Mouse (Mus musculus): ENCODE measurements around the gene Galnt15. TPM values are rescaled to one million over a fixed set of nuclear protein-coding genes. Genes with fewer than 3 reads are reported as not detected.

The Galnt15 gene
- polyA plus RNA-seq, 1 experiment: not detected

DNA sequence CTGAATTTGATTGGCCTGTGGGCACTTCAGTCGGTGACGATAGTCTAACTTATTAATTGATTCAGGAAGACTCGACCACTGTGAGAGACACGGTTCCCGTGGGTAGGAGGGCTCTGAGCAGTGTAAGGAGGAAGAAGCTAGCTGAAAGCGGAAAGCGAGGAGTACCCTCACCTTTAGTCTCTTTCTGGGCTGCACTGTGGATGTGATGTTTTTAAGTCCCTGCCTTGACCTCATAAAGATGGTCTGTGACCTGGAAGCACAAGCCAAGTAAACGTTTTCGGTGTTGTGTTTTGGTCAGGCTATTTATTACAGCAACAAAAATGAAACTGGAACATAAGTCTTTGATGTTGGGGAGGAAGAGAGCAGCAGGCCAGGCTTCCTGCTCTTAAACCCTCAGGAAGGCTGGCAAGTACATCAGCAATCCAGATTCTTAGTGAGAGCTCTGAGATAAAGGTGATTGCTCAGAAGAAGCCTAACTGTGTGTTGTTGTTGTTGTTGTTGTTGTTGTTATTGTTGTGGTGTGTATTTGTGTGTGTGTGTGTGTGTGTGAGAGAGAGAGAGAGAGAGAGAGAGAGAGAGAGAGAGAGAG lies 23.0 kb upstream of the Galnt15 start:
- Histone ChIP-seq H3K9ac (ENCODE audit: low read depth, poor library complexity, severe bottlenecking) (no peak overlapping the region), H3K9me3 (replicated peaks; ENCODE audit: control insufficient read depth, insufficient read depth, low read length, poor library complexity, severe bottlenecking) (no peaks in the 10 kb centered on the region), H3K4me3 (ENCODE audit: low read depth, low read length) (no peak overlapping the region), H3K27me3 (ENCODE audit: control insufficient read depth, insufficient read depth, low read length, poor library complexity, severe bottlenecking) (no peaks in the 10 kb centered on the region), H3K36me3 (ENCODE audit: control insufficient read depth, insufficient read depth, low read length, poor library complexity, severe bottlenecking) (no peaks in the 10 kb centered on the region), H3K4me1 (ENCODE audit: control insufficient read depth, insufficient read depth, low read length) (no peaks in the 10 kb centered on the region), H3K27ac (ENCODE audit: insufficient read depth, low read length) (no peak overlapping the region)
- TF ChIP-seq CTCF (IDR thresholded peaks at IDR 0.05; ENCODE audit: low read depth, low read length) (no peak), EP300 (IDR thresholded peaks at IDR 0.05; ENCODE audit: insufficient read depth, low read depth, low read length) (no peak), POLR2A (IDR thresholded peaks at IDR 0.05; ENCODE audit: insufficient read depth, low read length) (no peak)

DNA sequence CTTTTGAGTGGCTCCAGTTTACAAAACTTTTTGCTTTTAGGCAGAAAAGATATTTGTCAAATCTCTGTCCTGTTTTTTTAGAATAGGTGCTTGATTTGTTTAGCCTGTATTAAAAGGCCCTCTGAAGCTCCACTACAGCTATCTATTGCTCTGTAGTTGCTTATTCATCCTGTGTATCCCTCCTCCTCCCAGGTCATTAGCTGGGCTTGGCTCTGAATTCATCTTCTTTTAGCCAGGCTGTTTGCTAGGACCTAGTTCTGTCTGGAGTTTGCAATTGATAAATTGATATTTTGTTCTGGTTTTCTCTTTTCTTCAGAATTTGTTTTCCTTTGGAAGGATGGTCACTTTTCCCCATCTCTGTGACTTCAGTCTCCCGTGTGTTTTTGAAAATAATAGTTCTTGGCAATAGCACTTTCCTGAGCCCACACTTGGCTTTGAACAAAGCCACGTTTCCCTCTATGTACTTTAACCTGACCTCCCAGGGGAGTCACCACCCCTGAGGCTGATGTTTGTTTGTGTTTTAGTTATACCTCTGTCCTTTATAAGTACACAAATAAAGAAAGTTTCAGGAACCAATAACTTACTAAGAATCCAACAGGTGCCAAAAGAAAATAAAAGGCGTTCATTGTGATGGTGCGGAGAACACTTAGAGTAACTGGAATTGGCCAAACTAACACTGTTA lies 21.0 kb upstream of the Galnt15 start:
- Histone ChIP-seq H3K4me3 (ENCODE audit: low read depth, low read length) (no peak overlapping the region), H3K27ac (ENCODE audit: insufficient read depth, low read length) (no peak overlapping the region), H3K27me3 (ENCODE audit: control insufficient read depth, insufficient read depth, low read length, poor library complexity, severe bottlenecking) (no peaks in the 10 kb centered on the region), H3K4me1 (ENCODE audit: control insufficient read depth, insufficient read depth, low read length) (no peaks in the 10 kb centered on the region), H3K36me3 (ENCODE audit: control insufficient read depth, insufficient read depth, low read length, poor library complexity, severe bottlenecking) (no peaks in the 10 kb centered on the region), H3K9ac (ENCODE audit: low read depth, poor library complexity, severe bottlenecking) (no peak overlapping the region), H3K9me3 (replicated peaks; ENCODE audit: control insufficient read depth, insufficient read depth, low read length, poor library complexity, severe bottlenecking) (no peaks in the 10 kb centered on the region)
- TF ChIP-seq CTCF (IDR thresholded peaks at IDR 0.05; ENCODE audit: low read depth, low read length) (no peak), EP300 (IDR thresholded peaks at IDR 0.05; ENCODE audit: insufficient read depth, low read depth, low read length) (no peak), POLR2A (IDR thresholded peaks at IDR 0.05; ENCODE audit: insufficient read depth, low read length) (no peak)

DNA sequence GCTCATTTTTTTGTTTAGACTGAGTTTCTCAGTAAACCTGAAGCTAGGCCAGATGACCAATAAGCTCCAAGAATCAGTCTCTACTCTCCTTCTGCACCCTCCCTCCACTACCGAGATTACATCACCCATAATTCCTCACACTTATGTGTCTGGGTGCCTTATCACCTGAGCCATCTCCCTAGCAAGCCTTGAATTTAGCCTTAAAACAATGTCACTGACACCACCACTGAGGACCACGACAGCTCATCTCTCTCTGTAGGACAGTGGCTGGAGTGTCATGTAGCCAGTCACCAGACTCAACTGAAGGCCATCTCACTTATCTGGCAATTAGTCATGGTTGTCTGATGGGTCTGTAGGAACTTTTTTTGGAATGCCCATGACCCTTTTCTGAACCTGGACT lies 19.1 kb upstream of the Galnt15 start:
- H3K36me3 ChIP-seq (ENCODE audit: control insufficient read depth, insufficient read depth, low read length, poor library complexity, severe bottlenecking): no peaks in the 10 kb centered on the region
- H3K9me3 ChIP-seq (replicated peaks; ENCODE audit: control insufficient read depth, insufficient read depth, low read length, poor library complexity, severe bottlenecking): no peaks in the 10 kb centered on the region
- TF ChIP-seq EP300 (IDR thresholded peaks at IDR 0.05; ENCODE audit: insufficient read depth, low read depth, low read length): no peak
- TF ChIP-seq POLR2A (IDR thresholded peaks at IDR 0.05; ENCODE audit: insufficient read depth, low read length): no peak
- no peak for TF ChIP-seq CTCF (IDR thresholded peaks at IDR 0.05; ENCODE audit: low read depth, low read length)
- H3K27me3 ChIP-seq (ENCODE audit: control insufficient read depth, insufficient read depth, low read length, poor library complexity, severe bottlenecking): no peaks in the 10 kb centered on the region
- no peaks in the 10 kb centered on the region for H3K4me1 ChIP-seq (ENCODE audit: control insufficient read depth, insufficient read depth, low read length)
- no peak overlapping the region for H3K9ac ChIP-seq (ENCODE audit: low read depth, poor library complexity, severe bottlenecking)
- H3K4me3 ChIP-seq (ENCODE audit: low read depth, low read length): no peak overlapping the region
- no peak overlapping the region for H3K27ac ChIP-seq (ENCODE audit: insufficient read depth, low read length)

DNA sequence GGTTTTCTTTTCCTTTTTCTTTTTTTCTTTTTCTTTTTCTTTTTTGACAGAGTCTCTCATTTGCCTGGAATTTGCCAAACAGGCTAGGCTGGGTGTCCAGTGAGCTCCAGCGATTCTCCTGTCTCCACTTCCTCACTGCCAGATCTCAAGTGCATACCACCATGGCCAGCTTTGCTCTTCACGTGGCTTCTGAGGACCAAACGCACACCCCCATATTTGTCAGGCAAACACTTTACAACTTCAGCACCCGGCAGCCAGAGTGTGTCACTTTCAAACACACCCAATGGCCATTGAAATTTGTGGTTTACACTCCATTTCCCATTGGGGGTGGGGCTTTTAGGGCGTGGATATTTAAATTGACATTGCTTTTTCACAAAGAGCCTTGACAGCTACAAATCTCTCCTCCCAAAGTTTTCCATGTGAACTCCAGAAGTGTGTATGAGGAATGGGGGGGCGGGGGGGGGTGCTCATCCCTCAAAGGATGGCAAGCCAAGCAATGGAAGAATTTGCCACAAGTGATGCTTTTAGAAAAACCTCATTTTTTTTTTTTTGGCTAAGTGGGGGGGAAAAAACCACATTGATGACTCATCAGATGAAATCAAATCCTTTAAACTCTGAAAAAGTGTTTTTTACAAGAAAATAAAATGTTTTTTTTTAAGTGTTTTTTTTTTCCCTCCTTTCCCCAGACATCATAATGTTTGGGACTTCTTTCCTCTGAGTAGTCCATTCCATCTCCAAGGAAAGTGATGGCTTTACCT lies 17.1 kb upstream of the Galnt15 start:
- no peaks in the 10 kb centered on the region for H3K27me3 ChIP-seq (ENCODE audit: control insufficient read depth, insufficient read depth, low read length, poor library complexity, severe bottlenecking)
- H3K9me3 ChIP-seq (replicated peaks; ENCODE audit: control insufficient read depth, insufficient read depth, low read length, poor library complexity, severe bottlenecking): no peaks in the 10 kb centered on the region
- no peak overlapping the region for H3K9ac ChIP-seq (ENCODE audit: low read depth, poor library complexity, severe bottlenecking)
- H3K27ac ChIP-seq (ENCODE audit: insufficient read depth, low read length): no peak overlapping the region
- no peak overlapping the region for H3K4me3 ChIP-seq (ENCODE audit: low read depth, low read length)
- TF ChIP-seq POLR2A (IDR thresholded peaks at IDR 0.05; ENCODE audit: insufficient read depth, low read length) (no peak), CTCF (IDR thresholded peaks at IDR 0.05; ENCODE audit: low read depth, low read length) (no peak), EP300 (IDR thresholded peaks at IDR 0.05; ENCODE audit: insufficient read depth, low read depth, low read length) (no peak)
- no peaks in the 10 kb centered on the region for H3K36me3 ChIP-seq (ENCODE audit: control insufficient read depth, insufficient read depth, low read length, poor library complexity, severe bottlenecking)
- H3K4me1 ChIP-seq (ENCODE audit: control insufficient read depth, insufficient read depth, low read length): no peaks in the 10 kb centered on the region

DNA sequence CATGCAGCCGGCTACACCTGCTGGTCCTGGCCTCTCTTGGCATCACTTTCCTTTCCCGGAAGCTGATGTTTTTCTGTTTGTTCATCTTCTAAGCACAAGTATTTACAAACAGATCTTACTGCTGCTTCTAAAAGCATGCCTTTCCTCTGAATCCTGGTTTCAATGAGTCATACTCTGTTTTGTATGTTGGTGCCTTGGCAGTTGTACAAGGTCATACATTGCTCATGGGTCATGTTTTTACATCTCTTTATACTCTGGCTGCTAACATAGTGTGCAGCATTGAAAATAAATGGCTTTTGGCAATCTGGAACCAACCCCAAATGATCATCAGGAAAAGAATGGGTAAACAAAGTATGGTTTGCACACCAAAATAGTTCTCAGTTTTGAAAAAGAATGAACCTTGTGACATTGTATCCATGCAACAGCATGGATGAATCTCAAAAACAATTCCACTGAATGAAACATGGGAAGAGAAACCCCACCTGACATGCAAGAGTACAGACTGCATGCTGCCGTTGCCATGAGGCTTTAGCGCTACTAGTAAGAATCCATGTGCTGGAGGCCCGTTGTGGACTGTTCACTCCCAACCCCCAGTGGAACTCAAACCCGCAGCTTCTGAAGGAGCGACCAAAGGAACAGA lies 13.5 kb upstream of the Galnt15 start:
- H3K27me3 ChIP-seq (ENCODE audit: control insufficient read depth, insufficient read depth, low read length, poor library complexity, severe bottlenecking): no peaks in the 10 kb centered on the region
- TF ChIP-seq EP300 (IDR thresholded peaks at IDR 0.05; ENCODE audit: insufficient read depth, low read depth, low read length) (no peak), CTCF (IDR thresholded peaks at IDR 0.05; ENCODE audit: low read depth, low read length) (no peak), POLR2A (IDR thresholded peaks at IDR 0.05; ENCODE audit: insufficient read depth, low read length) (no peak)
- H3K9ac ChIP-seq (ENCODE audit: low read depth, poor library complexity, severe bottlenecking): no peak overlapping the region
- H3K4me3 ChIP-seq (ENCODE audit: low read depth, low read length): no peak overlapping the region
- no peaks in the 10 kb centered on the region for H3K9me3 ChIP-seq (replicated peaks; ENCODE audit: control insufficient read depth, insufficient read depth, low read length, poor library complexity, severe bottlenecking)
- no peak overlapping the region for H3K27ac ChIP-seq (ENCODE audit: insufficient read depth, low read length)
- H3K36me3 ChIP-seq (ENCODE audit: control insufficient read depth, insufficient read depth, low read length, poor library complexity, severe bottlenecking): no peaks in the 10 kb centered on the region
- H3K4me1 ChIP-seq (ENCODE audit: control insufficient read depth, insufficient read depth, low read length): no peaks in the 10 kb centered on the region
